Mouse (Mus musculus): ENCODE results near the gene Olfr410. TPM values are rescaled to one million over a fixed set of nuclear protein-coding genes. Genes with fewer than 3 reads are reported as not detected.

The Olfr410 gene
- polyA plus RNA-seq, 1 experiment from 2014 or later: 0.11 TPM

DNA sequence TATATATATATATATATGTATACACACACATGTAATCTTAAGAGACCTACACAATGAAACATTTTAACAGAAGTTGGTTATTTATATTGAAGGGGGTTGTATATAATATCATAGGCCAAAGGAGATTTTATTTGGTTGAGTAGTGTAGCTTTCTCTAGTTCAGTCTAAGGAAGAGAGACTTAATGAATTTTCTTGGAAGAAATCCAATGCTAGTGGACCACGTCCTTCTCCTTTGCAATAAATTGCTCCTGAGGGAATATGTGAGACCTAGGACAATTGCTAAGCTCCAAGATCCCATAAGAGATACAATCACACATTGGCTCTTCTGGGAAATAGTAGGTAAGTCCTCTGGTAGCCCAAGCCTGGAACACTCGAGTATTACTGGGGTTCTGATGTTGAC lies 54.4 kb downstream of the Olfr410 start, which contains the start of gene Olfr59:
Gene Olfr59 (plus strand): TSS at position 301 of the 400 bp plus-strand sequence.
- H3K4me1 ChIP-seq: no peaks in the 10 kb centered on the region
- H3K27ac ChIP-seq (replicated peaks): no peak within 1 kb of the TSS
- H3K4me3 ChIP-seq (replicated peaks): no peak within 1 kb of the TSS
- no peak within 1 kb of the TSS for H3K4me2 ChIP-seq (replicated peaks)
- H3K9ac ChIP-seq: no peak within 1 kb of the TSS
- H3K27me3 ChIP-seq: no peaks in the 10 kb centered on the region
- no peaks in the 10 kb centered on the region for H3K36me3 ChIP-seq
- H3K9me3 ChIP-seq (replicated peaks): no peaks in the 10 kb centered on the region
- ATAC-seq (ENCODE audit: insufficient number of reproducible peaks, low FRiP score, low TSS enrichment, low read depth): no peak
- 48% methylated on average over 2 of the region's 2 CpGs for WGBS

Other genes starting within 250 kb of the Olfr410 start
- gene Olfr401, start 224.3 kb downstream of the Olfr410 start, polyA plus RNA-seq (2015; fragmentation: Nextera tagmentation; extraction: Ambion mirVana): not detected in 2 replicates
- 0.05 TPM in 1 of 2 replicates, not detected in the other for gene Olfr402, start 184.5 kb downstream of the Olfr410 start, polyA plus RNA-seq (2015; fragmentation: Nextera tagmentation; extraction: Ambion mirVana)
- not detected in 2 replicates for gene Olfr403, start 151.8 kb downstream of the Olfr410 start, polyA plus RNA-seq (2015; fragmentation: Nextera tagmentation; extraction: Ambion mirVana)
- gene Olfr43, start 126.7 kb downstream of the Olfr410 start, polyA plus RNA-seq (2015; fragmentation: Nextera tagmentation; extraction: Ambion mirVana): not detected in 2 replicates
- gene Olfr406, start 78.2 kb downstream of the Olfr410 start, polyA plus RNA-seq (2015; fragmentation: Nextera tagmentation; extraction: Ambion mirVana): not detected in 2 replicates
- gene Olfr59, start 54.3 kb downstream of the Olfr410 start, polyA plus RNA-seq (2015; fragmentation: Nextera tagmentation; extraction: Ambion mirVana): 0.12 TPM in 1 of 2 replicates, not detected in the other
- gene Olfr411, start 14.6 kb upstream of the Olfr410 start, polyA plus RNA-seq (2015; fragmentation: Nextera tagmentation; extraction: Ambion mirVana): 0.30 and 0.51 TPM in 2 replicates
- gene Olfr412, start 24.0 kb upstream of the Olfr410 start, polyA plus RNA-seq (2015; fragmentation: Nextera tagmentation; extraction: Ambion mirVana): not detected in 2 replicates